Mouse (Mus musculus) lung, postnatal 0 days (tissue): ENCODE measurements around the gene Afap1. TPM values are rescaled to one million over a fixed set of nuclear protein-coding genes. Genes with fewer than 3 reads are reported as not detected.
A peak's percentile ranks its signal among the peaks of the same experiment; 100 is the strongest.

Experiments used
- ATAC-seq: fragments of 200-750 bp; cut with Nextera tagmentation; 2 replicates; pipeline ENCODE4 v1.8.0; 2017; ENCODE audit warnings: moderate library complexity
- DNase-seq: peaks from one replicate; pipeline ENCODE4 v3.0.0-alpha.2; 2016; ENCODE audit warnings: low spot score
- H3K27ac ChIP-seq: fragments of 300-500 bp; sonication (generic); 2 replicates; pipeline ENCODE4 v1.5.1; 2014; ENCODE audit warnings: antibody characterized with exemption, mild to moderate bottlenecking, low read length, mixed read lengths
- H3K27me3 ChIP-seq: fragments of 300-500 bp; sonication (generic); replicated peaks from 2 replicates; pipeline ENCODE4 v1.6.1; 2014; ENCODE audit warnings: low read length, mixed read lengths; ENCODE audit not compliant: insufficient read depth
- H3K36me3 ChIP-seq: fragments of 300-500 bp; sonication (generic); 2 replicates; pipeline ENCODE4 v1.6.1; 2014; ENCODE audit warnings: low read length, mixed read lengths; ENCODE audit not compliant: insufficient read depth
- H3K4me1 ChIP-seq: fragments of 300-500 bp; sonication (generic); 2 replicates; pipeline ENCODE4 v1.6.1; 2014; ENCODE audit warnings: antibody characterized with exemption, low read depth, low read length, mixed read lengths; ENCODE audit not compliant: insufficient read depth
- H3K4me2 ChIP-seq: fragments of 300-500 bp; sonication (generic); replicated peaks from 2 replicates; pipeline ENCODE4 v1.6.1; 2014; ENCODE audit warnings: low read depth, mild to moderate bottlenecking, low read length, moderate library complexity, mixed read lengths
- H3K4me3 ChIP-seq: fragments of 300-500 bp; sonication (generic); 2 replicates; pipeline ENCODE4 v1.5.1; 2014; ENCODE audit warnings: low read depth, low read length
- H3K9ac ChIP-seq: fragments of 300-500 bp; sonication (generic); replicated peaks from 2 replicates; pipeline ENCODE4 v1.6.1; 2014; ENCODE audit warnings: low read depth, mild to moderate bottlenecking
- H3K9me3 ChIP-seq: fragments of 300-500 bp; sonication (generic); 2 replicates; pipeline ENCODE4 v1.6.1; 2016; ENCODE audit warnings: low read length, mixed read lengths
- CTCF ChIP-seq: IDR thresholded peaks from 2 replicates; pipeline ENCODE4 v1.5.1; 2016; ENCODE audit warnings: antibody characterized with exemption, mild to moderate bottlenecking
- EP300 ChIP-seq: IDR thresholded peaks from 2 replicates; pipeline ENCODE4 v1.6.1; 2016; ENCODE audit warnings: antibody characterized with exemption, mild to moderate bottlenecking, control low read depth
- WGBS: fragments of 180-500 bp; shearing (Covaris S2); extraction: QIAGEN DNeasy Blood & Tissue Kit; methylation state at CpG from one replicate; pipeline ENCODE4 v1.1.7; 2014; 5-methylcytosine and 5-hydroxymethylcytosine counted together
- polyA plus RNA-seq: library from polyadenylated mRNA; unstranded; fragments of >200 nt; fragmentation: Nextera tagmentation; extraction: Ambion mirVana; gene quantifications from 2 replicates; pipeline ENCODE4 v1.2.1, GENCODE M21; 2015

The Afap1 gene
- polyA plus RNA-seq, 1 experiment from 2014 or later: 12.9 TPM

DNA sequence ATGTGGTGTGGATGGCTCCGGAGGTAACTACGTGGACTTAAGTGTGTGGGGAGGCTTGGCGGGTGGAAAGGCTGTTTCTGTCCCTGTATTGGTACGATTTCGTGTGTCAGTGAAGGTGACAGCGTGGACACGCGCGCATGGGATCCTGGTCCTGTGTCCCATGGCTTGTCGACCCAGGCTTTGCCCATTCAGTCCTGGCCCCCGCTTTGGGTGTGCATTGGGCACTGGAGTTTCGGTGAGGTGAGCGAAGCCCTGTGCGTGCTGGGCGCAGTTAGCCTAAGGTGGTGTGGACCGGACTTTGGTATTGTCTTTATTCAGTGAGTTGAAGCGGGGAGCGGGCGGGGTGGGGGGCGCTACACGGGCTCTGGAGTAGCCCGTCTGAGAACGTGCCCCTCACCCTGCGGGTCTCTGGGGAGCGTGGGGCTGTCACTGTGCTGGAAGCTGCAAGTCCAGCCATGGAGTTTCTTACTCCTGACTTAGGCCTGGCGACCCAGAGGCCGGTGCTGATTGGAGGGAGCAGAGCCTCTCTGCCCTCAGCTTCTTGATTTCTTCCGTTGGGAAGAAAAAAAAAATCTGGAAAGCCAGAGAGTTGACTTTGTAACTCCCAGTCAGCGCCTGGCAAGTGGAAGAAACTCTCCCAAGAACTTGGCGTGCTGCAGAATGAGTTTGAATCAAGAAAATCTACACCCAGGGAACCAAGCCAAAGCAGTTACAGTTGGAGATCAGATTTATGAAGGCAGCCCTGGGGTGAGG, 1.4 kb downstream of the Afap1 start:
- Histone ChIP-seq H3K4me2 (peak overlapping the region; percentile 86), H3K9ac (peak overlapping the region; percentile 76), H3K36me3 (no peaks in the 10 kb centered on the region), H3K27ac (peak overlapping the region; percentile 43), H3K4me1 (peaks cover 8% of the 10 kb centered on the region; the same call in 1 of the 2 replicates), H3K9me3 (no peaks in the 10 kb centered on the region), H3K4me3 (peak overlapping the region; percentile 81), H3K27me3 (no peaks in the 10 kb centered on the region)
- 5% methylated on average over 30 of the region's 30 CpGs for WGBS
- ATAC-seq (no peak), DNase-seq (peak; percentile 77)
- TF ChIP-seq EP300 (no peak), CTCF (no peak)

DNA sequence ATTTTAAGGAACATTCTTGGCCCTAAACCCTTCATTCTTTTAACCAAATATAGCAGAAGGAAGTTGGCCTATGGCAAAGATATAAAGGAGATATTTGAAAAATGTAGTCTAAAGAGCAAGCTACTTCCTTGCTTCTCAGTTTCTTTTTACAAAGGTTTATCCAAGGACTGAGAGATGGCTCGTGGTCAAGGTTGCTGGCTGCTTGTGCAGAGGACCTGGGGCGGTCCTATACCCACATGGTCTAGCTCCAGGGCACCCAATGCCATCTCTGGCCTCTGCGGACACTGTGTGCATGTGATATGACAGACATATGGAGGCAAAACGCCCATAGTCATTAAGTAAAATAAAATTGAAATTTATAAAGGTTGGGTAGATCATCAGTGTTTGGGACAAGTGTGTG, 2.8 kb downstream of the Afap1 start:
- H3K9ac ChIP-seq: no peak overlapping the region
- TF ChIP-seq CTCF: no peak
- TF ChIP-seq EP300: no peak
- DNase-seq (no peak), ATAC-seq (no peak)
- WGBS: 75% methylated on average over 4 of the region's 4 CpGs
- no peak overlapping the region for H3K4me3 ChIP-seq
- no peak overlapping the region for H3K4me2 ChIP-seq
- H3K27me3 ChIP-seq: no peaks in the 10 kb centered on the region
- no peak overlapping the region for H3K27ac ChIP-seq
- no peaks in the 10 kb centered on the region for H3K36me3 ChIP-seq
- H3K4me1 ChIP-seq: peaks cover 14% of the 10 kb centered on the region; the same call in 1 of the 2 replicates
- H3K9me3 ChIP-seq: no peaks in the 10 kb centered on the region

DNA sequence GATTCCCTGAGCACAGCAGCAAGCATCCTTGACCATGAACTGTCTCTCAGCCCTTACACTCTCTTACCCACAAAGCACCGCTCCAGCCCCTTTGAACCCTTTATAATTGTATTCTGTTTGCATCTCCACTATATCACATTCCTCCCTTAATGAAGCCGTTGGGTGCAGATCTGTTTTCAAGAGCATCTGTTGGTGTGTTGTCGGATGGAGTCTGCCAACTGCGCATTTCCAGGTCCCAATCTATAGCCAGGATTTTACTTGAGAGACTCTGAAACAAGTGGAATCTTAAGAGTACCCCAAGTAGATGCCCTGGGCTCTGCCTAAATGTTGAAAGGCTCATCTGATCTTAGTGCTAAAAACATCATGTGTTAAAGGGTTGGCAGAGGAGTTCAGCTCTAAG, 3.4 kb downstream of the Afap1 start:
- 81% methylated on average over 4 of the region's 4 CpGs for WGBS
- H3K4me3 ChIP-seq: no peak overlapping the region
- no peak overlapping the region for H3K9ac ChIP-seq
- H3K4me1 ChIP-seq: peaks cover 16% of the 10 kb centered on the region; the same call in 1 of the 2 replicates
- H3K27ac ChIP-seq: no peak overlapping the region
- ATAC-seq: no peak
- DNase-seq: no peak
- H3K36me3 ChIP-seq: no peaks in the 10 kb centered on the region
- H3K27me3 ChIP-seq: no peaks in the 10 kb centered on the region
- TF ChIP-seq CTCF: no peak
- TF ChIP-seq EP300: no peak
- no peak overlapping the region for H3K4me2 ChIP-seq
- no peaks in the 10 kb centered on the region for H3K9me3 ChIP-seq

GRCm38 (mm10) chr5:35897147-35897546, 4.0 kb downstream of the Afap1 start:
- ATAC-seq: no peak
- Histone ChIP-seq H3K27me3 (no peaks in the 10 kb centered on the region), H3K4me2 (no peak overlapping the region), H3K4me1 (peaks cover 16% of the 10 kb centered on the region; the same call in 1 of the 2 replicates), H3K4me3 (no peak overlapping the region), H3K27ac (no peak overlapping the region), H3K9me3 (no peaks in the 10 kb centered on the region), H3K36me3 (no peaks in the 10 kb centered on the region), H3K9ac (no peak overlapping the region)
- WGBS: 71% methylated on average over 4 of the region's 4 CpGs
- DNase-seq: no peak
- TF ChIP-seq CTCF (no peak), EP300 (no peak)

DNA sequence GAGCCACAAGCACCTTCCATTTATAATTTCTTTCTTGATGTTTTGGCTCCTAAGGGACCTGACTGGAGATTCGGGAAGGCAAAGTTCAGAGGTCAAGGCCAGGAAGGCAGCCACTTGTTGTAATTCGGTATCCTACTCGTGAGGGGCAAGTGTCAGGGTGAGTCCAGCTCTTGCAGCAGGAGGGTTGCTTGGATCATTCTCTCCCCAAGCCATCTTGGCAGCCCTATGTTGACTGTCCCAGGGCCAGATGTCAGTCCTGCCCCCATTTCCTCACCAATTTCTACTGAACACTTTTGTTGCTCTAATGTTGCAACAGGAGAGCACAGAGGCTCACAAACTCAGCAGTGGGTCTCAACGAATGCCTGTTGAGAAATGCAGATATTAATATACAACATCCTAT, 5.0 kb downstream of the Afap1 start:
- no peaks in the 10 kb centered on the region for H3K9me3 ChIP-seq
- no peak overlapping the region for H3K4me3 ChIP-seq
- no peaks in the 10 kb centered on the region for H3K36me3 ChIP-seq
- no peak overlapping the region for H3K9ac ChIP-seq
- no peak overlapping the region for H3K4me2 ChIP-seq
- ATAC-seq (peak; percentile 3; the same call in 1 of the 2 replicates), DNase-seq (peak; percentile 77)
- no peak overlapping the region for H3K27ac ChIP-seq
- 53% methylated on average over 4 of the region's 4 CpGs for WGBS
- TF ChIP-seq CTCF: no peak
- 0 out of 2 replicates have a peak, but pooled peaks have one; percentile 8 for TF ChIP-seq EP300
- H3K27me3 ChIP-seq: no peaks in the 10 kb centered on the region
- peaks cover 16% of the 10 kb centered on the region; the same call in 1 of the 2 replicates for H3K4me1 ChIP-seq

GRCm38 (mm10) chr5:35898994-35899393, 5.9 kb downstream of the Afap1 start:
- H3K27ac ChIP-seq: no peak overlapping the region

More at GRCm38 (mm10) chr5:35898994-35899393, 5.9 kb downstream of the Afap1 start:
- WGBS: 84% methylated on average over 3 of the region's 3 CpGs
- no peak overlapping the region for H3K4me3 ChIP-seq
- DNase-seq: no peak
- no peak overlapping the region for H3K9ac ChIP-seq
- H3K36me3 ChIP-seq: no peaks in the 10 kb centered on the region
- no peak overlapping the region for H3K4me2 ChIP-seq
- TF ChIP-seq CTCF: no peak
- TF ChIP-seq EP300: no peak
- no peak for ATAC-seq
- no peaks in the 10 kb centered on the region for H3K9me3 ChIP-seq
- H3K27me3 ChIP-seq: no peaks in the 10 kb centered on the region
- peaks cover 16% of the 10 kb centered on the region; the same call in 1 of the 2 replicates for H3K4me1 ChIP-seq
